Mouse (Mus musculus): Measurements from ENCODE around the gene Cd86. TPM values are rescaled to one million over a fixed set of nuclear protein-coding genes. Genes with fewer than 3 reads are reported as not detected.

The Cd86 gene
- 0.68 and 1.3 TPM in 2 replicates for polyA plus RNA-seq (2016; fragmentation: Nextera tagmentation; extraction: Ambion mirVana)

- Histone ChIP-seq H3K4me1 (no peaks in the 10 kb centered on the region), H3K4me2 (no peak within 1 kb of the TSS), H3K9ac (no peak within 1 kb of the TSS), H3K27ac (no peak within 1 kb of the TSS), H3K9me3 (no peaks in the 10 kb centered on the region), H3K4me3 (replicated peaks) (no peak within 1 kb of the TSS), H3K27me3 (no peaks in the 10 kb centered on the region), H3K36me3 (replicated peaks) (no peaks in the 10 kb centered on the region)
- no peak for ATAC-seq (ENCODE audit: low FRiP score)
- 88% methylated on average over 13 of the region's 13 CpGs for WGBS
Measured at GRCm38 (mm10) chr16:36665782-36666181, at the start of gene Cd86. Gene Cd86 (minus strand): TSS chr16:36666081.

- Histone ChIP-seq H3K9ac (no peak overlapping the region), H3K36me3 (replicated peaks) (no peaks in the 10 kb centered on the region), H3K4me2 (no peak overlapping the region), H3K9me3 (no peaks in the 10 kb centered on the region), H3K27ac (no peak overlapping the region), H3K4me1 (no peaks in the 10 kb centered on the region), H3K27me3 (no peaks in the 10 kb centered on the region), H3K4me3 (replicated peaks) (no peak overlapping the region)
- WGBS = 92% methylated on average over 12 of the region's 12 CpGs
- no peak for ATAC-seq (ENCODE audit: low FRiP score)
Measured at GRCm38 (mm10) chr16:36711760-36712159, 45.9 kb upstream of the Cd86 start.

- no peak for ATAC-seq (ENCODE audit: low FRiP score)
- Histone ChIP-seq H3K27me3 (no peaks in the 10 kb centered on the region), H3K9me3 (no peaks in the 10 kb centered on the region), H3K4me3 (replicated peaks) (no peak overlapping the region), H3K4me1 (no peaks in the 10 kb centered on the region), H3K36me3 (replicated peaks) (no peaks in the 10 kb centered on the region), H3K27ac (no peak overlapping the region), H3K9ac (no peak overlapping the region), H3K4me2 (no peak overlapping the region)
- WGBS = 91% methylated on average over 2 of the region's 2 CpGs
Measured at GRCm38 (mm10) chr16:36710794-36711193, 44.9 kb upstream of the Cd86 start.

DNA sequence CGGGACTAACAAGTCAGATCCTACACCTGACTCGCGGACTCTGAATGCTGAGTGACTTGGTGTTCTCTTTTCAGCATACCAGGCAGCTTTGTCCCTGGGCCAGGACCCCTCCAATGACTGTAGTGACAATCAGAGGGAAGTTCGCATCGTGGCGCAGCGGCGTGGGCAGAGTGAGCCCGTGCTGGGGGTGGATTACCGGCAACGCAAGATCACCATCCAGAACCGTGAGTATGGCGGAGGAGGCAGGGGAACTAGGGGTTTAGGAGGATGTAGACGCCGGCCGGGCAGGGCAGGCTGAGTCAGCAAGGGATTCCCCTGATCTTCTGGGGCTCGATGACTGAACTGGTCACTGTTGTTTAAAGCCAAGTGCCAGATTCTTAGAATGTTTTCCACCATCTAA is 43.5 kb upstream of the Cd86 start:
- Histone ChIP-seq H3K27me3 (no peaks in the 10 kb centered on the region), H3K27ac (no peak overlapping the region), H3K9me3 (no peaks in the 10 kb centered on the region), H3K9ac (no peak overlapping the region), H3K4me3 (replicated peaks) (no peak overlapping the region), H3K4me2 (no peak overlapping the region), H3K4me1 (no peaks in the 10 kb centered on the region), H3K36me3 (replicated peaks) (no peaks in the 10 kb centered on the region)
- 95% methylated on average over 17 of the region's 17 CpGs for WGBS
- no peak for ATAC-seq (ENCODE audit: low FRiP score)

GRCm38 (mm10) chr16:36708751-36709150 is 42.9 kb upstream of the Cd86 start:
- Histone ChIP-seq H3K4me2 (no peak overlapping the region), H3K36me3 (replicated peaks) (no peaks in the 10 kb centered on the region), H3K4me1 (no peaks in the 10 kb centered on the region), H3K27ac (no peak overlapping the region), H3K27me3 (no peaks in the 10 kb centered on the region), H3K4me3 (replicated peaks) (no peak overlapping the region), H3K9me3 (no peaks in the 10 kb centered on the region), H3K9ac (no peak overlapping the region)
- WGBS = 86% methylated on average over 7 of the region's 7 CpGs
- no peak for ATAC-seq (ENCODE audit: low FRiP score)

- H3K27me3 ChIP-seq = no peaks in the 10 kb centered on the region
- WGBS = 64% methylated on average over 6 of the region's 6 CpGs
- no peak overlapping the region for H3K27ac ChIP-seq
- H3K4me3 ChIP-seq (replicated peaks) = no peak overlapping the region
- no peak for ATAC-seq (ENCODE audit: low FRiP score)
- H3K4me1 ChIP-seq = no peaks in the 10 kb centered on the region
- no peaks in the 10 kb centered on the region for H3K9me3 ChIP-seq
- H3K9ac ChIP-seq = no peak overlapping the region
- H3K4me2 ChIP-seq = no peak overlapping the region
- no peaks in the 10 kb centered on the region for H3K36me3 ChIP-seq (replicated peaks)
Measured at GRCm38 (mm10) chr16:36707702-36708423, 42.0 kb upstream of the Cd86 start.

GRCm38 (mm10) chr16:36700484-36700883 is 34.6 kb upstream of the Cd86 start:
- no peak overlapping the region for H3K4me2 ChIP-seq
- no peaks in the 10 kb centered on the region for H3K4me1 ChIP-seq
- WGBS = 94% methylated on average over 2 of the region's 2 CpGs
- H3K27me3 ChIP-seq = no peaks in the 10 kb centered on the region
- no peak for ATAC-seq (ENCODE audit: low FRiP score)
- no peaks in the 10 kb centered on the region for H3K36me3 ChIP-seq (replicated peaks)
- H3K27ac ChIP-seq = no peak overlapping the region
- H3K4me3 ChIP-seq (replicated peaks) = no peak overlapping the region
- H3K9ac ChIP-seq = no peak overlapping the region
- no peaks in the 10 kb centered on the region for H3K9me3 ChIP-seq

- no peaks in the 10 kb centered on the region for H3K9me3 ChIP-seq
- WGBS = 84% methylated on average over 8 of the region's 8 CpGs
Measured at GRCm38 (mm10) chr16:36697331-36697730, 31.4 kb upstream of the Cd86 start.

DNA sequence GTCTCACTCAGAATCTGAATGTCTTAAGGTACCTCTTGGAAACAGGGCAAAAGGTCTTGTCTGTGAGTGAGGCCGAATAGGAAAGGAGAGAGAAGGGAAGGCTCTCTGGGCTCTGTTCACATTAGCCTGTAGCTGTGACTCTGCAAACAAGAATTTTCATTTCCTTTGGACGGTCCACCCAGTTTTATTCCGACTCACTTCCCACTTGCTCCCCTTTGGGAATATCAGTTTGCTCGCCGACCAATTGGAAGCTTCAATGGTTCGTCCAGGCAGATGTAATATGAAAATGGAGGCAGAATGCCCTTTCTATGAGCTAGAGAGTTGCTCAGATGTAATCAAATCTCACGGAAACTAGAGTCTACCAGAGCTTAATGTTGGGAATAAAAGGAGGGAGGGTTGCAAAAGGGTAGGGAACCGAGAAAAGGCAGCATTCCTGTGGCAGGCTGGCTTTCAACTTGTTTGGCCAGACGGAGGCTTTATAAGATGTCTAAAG is 29.0 kb upstream of the Cd86 start:
- no peak for ATAC-seq (ENCODE audit: low FRiP score)
- Histone ChIP-seq H3K4me1 (peaks cover 8% of the 10 kb centered on the region), H3K9me3 (no peaks in the 10 kb centered on the region), H3K36me3 (replicated peaks) (no peaks in the 10 kb centered on the region), H3K4me3 (replicated peaks) (no peak overlapping the region), H3K27me3 (peaks cover 29% of the 10 kb centered on the region), H3K4me2 (no peak overlapping the region), H3K27ac (no peak overlapping the region), H3K9ac (no peak overlapping the region)
- WGBS = 46% methylated on average over 9 of the region's 9 CpGs

More at GRCm38 (mm10) chr16:36697331-36697730, 31.4 kb upstream of the Cd86 start:
- Histone ChIP-seq H3K9ac (no peak overlapping the region), H3K4me3 (replicated peaks) (no peak overlapping the region), H3K4me1 (peaks cover 8% of the 10 kb centered on the region), H3K36me3 (replicated peaks) (no peaks in the 10 kb centered on the region), H3K27ac (no peak overlapping the region), H3K27me3 (peaks cover 27% of the 10 kb centered on the region), H3K4me2 (no peak overlapping the region)
- no peak for ATAC-seq (ENCODE audit: low FRiP score)

- Histone ChIP-seq H3K9ac (peak within 1 kb of the TSS; percentile 36; the same call in 1 of the 2 replicates), H3K36me3 (replicated peaks) (no peaks in the 10 kb centered on the region), H3K27ac (no peak within 1 kb of the TSS), H3K4me2 (peak within 1 kb of the TSS; percentile 80), H3K4me1 (peaks cover 8% of the 10 kb centered on the region), H3K27me3 (peaks cover 29% of the 10 kb centered on the region), H3K9me3 (no peaks in the 10 kb centered on the region), H3K4me3 (replicated peaks) (peak within 1 kb of the TSS; percentile 42)
- 2% methylated on average over 40 of the region's 40 CpGs for WGBS
- ATAC-seq (ENCODE audit: low FRiP score) = no peak
Measured at GRCm38 (mm10) chr16:36693818-36694413, 28.0 kb upstream of the Cd86 start, which contains the start of gene Ildr1. Gene Ildr1 (plus strand): TSS chr16:36693978.

DNA sequence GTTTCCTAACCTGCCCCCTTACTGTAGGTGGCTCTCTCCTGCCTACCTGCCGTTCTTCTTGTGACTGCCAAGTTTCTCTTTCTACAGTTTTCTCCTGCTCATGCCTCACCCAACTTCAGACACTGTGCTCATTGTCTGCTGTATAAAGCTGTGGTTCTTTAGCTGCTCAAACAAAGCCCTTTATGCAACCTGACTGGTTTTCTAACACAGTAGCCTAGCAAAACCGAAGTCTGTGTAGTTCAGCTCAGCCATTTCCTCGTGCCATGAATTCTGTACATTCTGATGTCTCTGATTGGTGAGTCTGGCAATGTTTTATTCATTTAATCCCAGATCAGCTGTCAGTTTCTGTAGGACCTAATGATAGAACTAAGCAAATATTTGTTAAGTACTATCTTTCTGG is 25.6 kb upstream of the Cd86 start:
- Histone ChIP-seq H3K4me2 (no peak overlapping the region), H3K27ac (no peak overlapping the region), H3K36me3 (replicated peaks) (no peaks in the 10 kb centered on the region), H3K9me3 (no peaks in the 10 kb centered on the region), H3K27me3 (peaks cover 29% of the 10 kb centered on the region), H3K4me1 (peaks cover 8% of the 10 kb centered on the region), H3K4me3 (replicated peaks) (no peak overlapping the region), H3K9ac (no peak overlapping the region)
- WGBS = 59% methylated on average over 3 of the region's 3 CpGs
- ATAC-seq (ENCODE audit: low FRiP score) = no peak

GRCm38 (mm10) chr16:36688076-36688475 is 22.2 kb upstream of the Cd86 start:
- Histone ChIP-seq H3K4me2 (no peak overlapping the region), H3K9ac (no peak overlapping the region), H3K4me3 (replicated peaks) (no peak overlapping the region), H3K27ac (no peak overlapping the region), H3K4me1 (no peaks in the 10 kb centered on the region), H3K27me3 (peaks cover 9% of the 10 kb centered on the region; the same call in 1 of the 2 replicates), H3K36me3 (replicated peaks) (no peaks in the 10 kb centered on the region), H3K9me3 (no peaks in the 10 kb centered on the region)
- 87% methylated on average over 2 of the region's 2 CpGs for WGBS
- ATAC-seq (ENCODE audit: low FRiP score) = no peak
